Mouse (Mus musculus) intestine, embryonic 16.5 days (tissue): ENCODE data around the gene Tmem26. TPM values are rescaled to one million over a fixed set of nuclear protein-coding genes. Genes with fewer than 3 reads are reported as not detected.

Source experiments
- ATAC-seq: fragments of 200-750 bp; cut with Nextera tagmentation; 2 replicates; pipeline ENCODE4 v1.8.0; 2017; ENCODE audit warnings: moderate TSS enrichment, moderate library complexity
- H3K27ac ChIP-seq: fragments of 300-500 bp; sonication (generic); 2 replicates; pipeline ENCODE4 v1.5.1; 2014; ENCODE audit warnings: mild to moderate bottlenecking, low read length
- H3K27me3 ChIP-seq: fragments of 300-500 bp; sonication (generic); replicated peaks from 2 replicates; pipeline ENCODE4 v1.6.1; 2014; ENCODE audit warnings: low read length, control low read depth, mixed read lengths; ENCODE audit not compliant: control insufficient read depth, insufficient read depth
- H3K36me3 ChIP-seq: fragments of 300-500 bp; sonication (generic); 2 replicates; pipeline ENCODE4 v1.6.1; 2014; ENCODE audit warnings: low read length, control low read depth; ENCODE audit not compliant: control insufficient read depth, insufficient read depth
- H3K4me1 ChIP-seq: fragments of 300-500 bp; sonication (generic); 2 replicates; pipeline ENCODE4 v1.6.1; 2014; ENCODE audit warnings: low read length, control low read depth, mixed read lengths; ENCODE audit not compliant: control insufficient read depth, insufficient read depth
- H3K4me2 ChIP-seq: fragments of 300-500 bp; sonication (generic); 2 replicates; pipeline ENCODE4 v1.6.1; 2014; ENCODE audit warnings: low read depth, low read length, control low read depth
- H3K4me3 ChIP-seq: fragments of 300-500 bp; sonication (generic); 2 replicates; pipeline ENCODE4 v1.5.1; 2014; ENCODE audit warnings: mild to moderate bottlenecking, low read length
- H3K9ac ChIP-seq: fragments of 300-500 bp; sonication (generic); 2 replicates; pipeline ENCODE4 v1.6.1; 2014; ENCODE audit warnings: low read depth, low read length
- H3K9me3 ChIP-seq: fragments of 300-500 bp; sonication (generic); 2 replicates; pipeline ENCODE4 v1.6.1; 2016; ENCODE audit warnings: low read length, control low read depth; ENCODE audit not compliant: control insufficient read depth
- WGBS: fragments of 180-500 bp; shearing (Covaris S2); extraction: QIAGEN DNeasy Blood & Tissue Kit; methylation state at CpG from one replicate; pipeline ENCODE4 v1.1.7; 2014; 5-methylcytosine and 5-hydroxymethylcytosine counted together
- polyA plus RNA-seq: library from polyadenylated mRNA; unstranded; fragments of >200 nt; fragmentation: Nextera tagmentation; extraction: Ambion mirVana; gene quantifications from 2 replicates; pipeline ENCODE4 v1.2.1, GENCODE M21; 2015

The Tmem26 gene
- polyA plus RNA-seq, 1 experiment from 2014 or later: 7.6 TPM

- Histone ChIP-seq H3K27me3 (no peaks in the 10 kb centered on the region), H3K27ac (no peak overlapping the region), H3K4me2 (no peak overlapping the region), H3K9ac (no peak overlapping the region), H3K36me3 (no peaks in the 10 kb centered on the region), H3K4me1 (no peaks in the 10 kb centered on the region), H3K9me3 (no peaks in the 10 kb centered on the region), H3K4me3 (no peak overlapping the region)
- no peak for ATAC-seq
- WGBS: 92% methylated on average over 1 of the region's 1 CpGs
These were observed 61.0 kb downstream of the Tmem26 start for GRCm38 (mm10) chr10:68784463-68784862.

GRCm38 (mm10) chr10:68795466-68795865, 72.0 kb downstream of the Tmem26 start:
- H3K9ac ChIP-seq: no peak overlapping the region
- no peak overlapping the region for H3K4me3 ChIP-seq
- H3K4me1 ChIP-seq: no peaks in the 10 kb centered on the region
- peak; percentile 42; the same call in 1 of the 2 replicates for ATAC-seq
- no peaks in the 10 kb centered on the region for H3K9me3 ChIP-seq
- no peaks in the 10 kb centered on the region for H3K27me3 ChIP-seq
- H3K27ac ChIP-seq: no peak overlapping the region
- WGBS: 23% methylated on average over 3 of the region's 3 CpGs
- H3K36me3 ChIP-seq: no peaks in the 10 kb centered on the region
- no peak overlapping the region for H3K4me2 ChIP-seq

- WGBS: 62% methylated on average over 7 of the region's 7 CpGs
- no peak overlapping the region for H3K4me3 ChIP-seq
- no peak overlapping the region for H3K9ac ChIP-seq
- no peak overlapping the region for H3K4me2 ChIP-seq
- H3K27me3 ChIP-seq: no peaks in the 10 kb centered on the region
- H3K9me3 ChIP-seq: no peaks in the 10 kb centered on the region
- no peaks in the 10 kb centered on the region for H3K36me3 ChIP-seq
- no peak overlapping the region for H3K27ac ChIP-seq
- no peaks in the 10 kb centered on the region for H3K4me1 ChIP-seq
- ATAC-seq: no peak
These were observed 76.4 kb downstream of the Tmem26 start for GRCm38 (mm10) chr10:68799883-68800282.

GRCm38 (mm10) chr10:68800339-68800738, 76.9 kb downstream of the Tmem26 start:
- Histone ChIP-seq H3K4me1 (no peaks in the 10 kb centered on the region), H3K4me2 (no peak overlapping the region), H3K9me3 (no peaks in the 10 kb centered on the region), H3K27ac (no peak overlapping the region), H3K36me3 (no peaks in the 10 kb centered on the region), H3K27me3 (no peaks in the 10 kb centered on the region), H3K9ac (no peak overlapping the region), H3K4me3 (no peak overlapping the region)
- ATAC-seq: no peak
- 82% methylated on average over 7 of the region's 7 CpGs for WGBS

GRCm38 (mm10) chr10:68806328-68806727, 82.9 kb downstream of the Tmem26 start:
- Histone ChIP-seq H3K9ac (no peak overlapping the region), H3K27ac (no peak overlapping the region), H3K4me2 (no peak overlapping the region), H3K4me1 (no peaks in the 10 kb centered on the region), H3K9me3 (no peaks in the 10 kb centered on the region), H3K4me3 (no peak overlapping the region), H3K36me3 (no peaks in the 10 kb centered on the region), H3K27me3 (no peaks in the 10 kb centered on the region)
- WGBS: 76% methylated on average over 1 of the region's 1 CpGs
- ATAC-seq: peak; percentile 59; the same call in 1 of the 2 replicates

- Histone ChIP-seq H3K4me1 (no peaks in the 10 kb centered on the region), H3K4me2 (no peak overlapping the region), H3K4me3 (no peak overlapping the region), H3K27ac (no peak overlapping the region), H3K9ac (no peak overlapping the region), H3K27me3 (no peaks in the 10 kb centered on the region), H3K36me3 (no peaks in the 10 kb centered on the region), H3K9me3 (no peaks in the 10 kb centered on the region)
- ATAC-seq: no peak
- WGBS: 89% methylated on average over 5 of the region's 5 CpGs
These were observed 87.5 kb downstream of the Tmem26 start for GRCm38 (mm10) chr10:68810958-68811357.

GRCm38 (mm10) chr10:68812699-68813098, 89.3 kb downstream of the Tmem26 start:
- no peaks in the 10 kb centered on the region for H3K4me1 ChIP-seq
- H3K36me3 ChIP-seq: no peaks in the 10 kb centered on the region
- no peak overlapping the region for H3K4me2 ChIP-seq
- H3K4me3 ChIP-seq: no peak overlapping the region
- H3K27ac ChIP-seq: no peak overlapping the region
- WGBS: 90% methylated on average over 12 of the region's 12 CpGs
- H3K9ac ChIP-seq: no peak overlapping the region
- no peak for ATAC-seq
- H3K9me3 ChIP-seq: no peaks in the 10 kb centered on the region
- H3K27me3 ChIP-seq: no peaks in the 10 kb centered on the region

- Histone ChIP-seq H3K27me3 (no peaks in the 10 kb centered on the region), H3K4me1 (no peaks in the 10 kb centered on the region), H3K27ac (no peak overlapping the region), H3K36me3 (no peaks in the 10 kb centered on the region), H3K9ac (no peak overlapping the region), H3K4me3 (no peak overlapping the region), H3K9me3 (no peaks in the 10 kb centered on the region), H3K4me2 (no peak overlapping the region)
- no peak for ATAC-seq
- WGBS: 74% methylated on average over 4 of the region's 4 CpGs
These were observed 93.8 kb downstream of the Tmem26 start for GRCm38 (mm10) chr10:68817281-68817680.

- Histone ChIP-seq H3K9me3 (no peaks in the 10 kb centered on the region), H3K36me3 (no peaks in the 10 kb centered on the region), H3K4me1 (no peaks in the 10 kb centered on the region), H3K4me2 (no peak overlapping the region), H3K9ac (no peak overlapping the region), H3K27ac (no peak overlapping the region), H3K27me3 (no peaks in the 10 kb centered on the region), H3K4me3 (no peak overlapping the region)
- WGBS: 81% methylated on average over 10 of the region's 10 CpGs
- ATAC-seq: no peak
These were observed 94.8 kb downstream of the Tmem26 start for GRCm38 (mm10) chr10:68818065-68818759.

GRCm38 (mm10) chr10:68824519-68824918, 101.1 kb downstream of the Tmem26 start:
- Histone ChIP-seq H3K4me3 (no peak overlapping the region), H3K27me3 (no peaks in the 10 kb centered on the region), H3K4me1 (no peaks in the 10 kb centered on the region), H3K4me2 (no peak overlapping the region), H3K27ac (no peak overlapping the region), H3K9ac (no peak overlapping the region), H3K9me3 (no peaks in the 10 kb centered on the region), H3K36me3 (no peaks in the 10 kb centered on the region)
- 90% methylated on average over 4 of the region's 4 CpGs for WGBS
- no peak for ATAC-seq
